Mouse (Mus musculus): ENCODE measurements around the gene Kcnj8.

Gene Kcnj8

DNA sequence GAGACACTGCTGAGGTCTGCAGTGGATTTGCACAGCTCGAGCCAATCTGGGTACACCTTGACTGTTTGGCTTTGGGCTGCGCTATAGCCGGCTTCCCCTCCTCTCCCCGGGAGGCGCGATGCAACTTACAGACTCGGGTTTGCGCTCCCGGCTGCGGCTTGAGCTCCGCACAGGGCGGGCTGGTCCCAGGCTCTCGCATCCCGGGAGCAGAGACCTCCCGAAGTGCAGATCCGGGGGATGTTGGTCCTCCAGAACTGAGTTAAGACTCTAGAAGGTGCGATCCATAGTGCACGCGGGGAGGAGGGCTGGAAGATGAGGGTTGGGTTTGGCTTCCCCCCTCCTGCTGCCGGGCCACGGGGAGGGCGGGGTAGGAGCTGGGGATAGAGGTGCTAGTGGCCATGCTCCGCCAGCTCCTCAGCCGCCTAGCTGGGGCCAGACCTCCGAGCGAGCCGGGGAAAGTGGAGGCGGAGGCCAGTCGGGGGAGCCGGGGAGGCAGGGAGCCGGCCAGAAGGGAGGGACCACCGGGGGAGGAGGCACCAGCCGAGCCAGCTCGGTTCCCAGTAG lies at the start of gene Kcnj8:
TSS of gene Kcnj8 (minus strand) at position 560 of the 564 bp plus-strand sequence.
- DNase-seq = peak; percentile 77

DNA sequence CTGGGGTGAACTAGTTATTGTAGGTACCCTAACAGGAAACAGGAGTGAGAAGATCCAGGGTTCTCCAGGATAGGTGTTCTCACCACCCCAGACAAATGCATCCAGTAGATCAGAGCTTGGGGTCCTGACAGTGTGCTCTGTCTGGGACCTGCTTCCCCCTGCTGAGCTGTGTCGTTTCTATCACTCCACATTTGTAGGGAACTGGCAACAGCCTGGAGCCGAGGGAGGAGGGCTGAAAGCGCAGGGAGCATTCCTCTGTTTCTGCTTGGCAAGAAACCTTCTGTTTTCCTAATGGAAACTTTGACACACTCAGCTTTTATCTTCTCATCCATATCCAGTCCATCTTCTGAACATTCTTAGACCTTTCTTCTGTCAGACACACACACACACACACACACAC lies 45.2 kb upstream of the Kcnj8 start:
- no peak for DNase-seq

DNA sequence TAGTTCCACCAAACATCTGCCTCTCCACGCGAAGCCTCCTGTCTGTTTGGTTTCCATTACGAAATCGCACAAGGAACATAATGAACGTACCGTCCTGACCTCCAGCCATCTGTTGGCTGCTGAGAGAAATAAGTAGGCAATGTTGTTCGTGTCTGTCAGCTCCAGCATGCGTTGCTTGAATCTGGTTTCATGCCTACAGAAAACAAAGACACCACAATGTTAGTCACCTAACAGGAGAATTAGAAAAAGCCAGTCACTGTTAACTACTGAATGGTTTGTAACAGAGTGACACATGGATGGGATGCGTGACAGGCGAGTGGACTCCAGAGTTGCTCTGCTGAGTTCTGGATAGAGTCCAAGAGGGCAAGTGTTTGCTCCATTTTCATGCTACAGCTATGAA lies 42.9 kb upstream of the Kcnj8 start:
- DNase-seq = no peak

DNA sequence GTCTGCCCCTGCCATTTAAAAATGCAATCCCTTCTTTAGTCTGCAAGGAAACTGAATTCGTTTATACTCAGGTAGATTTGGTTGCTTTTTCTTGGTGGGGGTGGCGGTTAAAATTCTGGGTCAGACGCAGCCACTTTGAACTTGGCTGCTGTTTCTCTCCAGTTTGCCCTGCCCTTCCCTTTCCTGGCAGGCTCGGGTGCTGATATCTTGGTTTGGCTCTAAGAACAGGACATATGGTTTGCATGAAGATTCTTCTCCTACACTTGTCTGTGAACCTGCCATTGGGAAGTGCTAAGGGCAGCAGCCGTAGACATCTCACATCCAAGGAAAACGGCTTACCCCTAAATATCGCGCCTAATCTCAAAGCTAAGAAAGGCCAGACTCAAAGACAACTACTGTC lies 41.0 kb upstream of the Kcnj8 start:
- no peak for DNase-seq

DNA sequence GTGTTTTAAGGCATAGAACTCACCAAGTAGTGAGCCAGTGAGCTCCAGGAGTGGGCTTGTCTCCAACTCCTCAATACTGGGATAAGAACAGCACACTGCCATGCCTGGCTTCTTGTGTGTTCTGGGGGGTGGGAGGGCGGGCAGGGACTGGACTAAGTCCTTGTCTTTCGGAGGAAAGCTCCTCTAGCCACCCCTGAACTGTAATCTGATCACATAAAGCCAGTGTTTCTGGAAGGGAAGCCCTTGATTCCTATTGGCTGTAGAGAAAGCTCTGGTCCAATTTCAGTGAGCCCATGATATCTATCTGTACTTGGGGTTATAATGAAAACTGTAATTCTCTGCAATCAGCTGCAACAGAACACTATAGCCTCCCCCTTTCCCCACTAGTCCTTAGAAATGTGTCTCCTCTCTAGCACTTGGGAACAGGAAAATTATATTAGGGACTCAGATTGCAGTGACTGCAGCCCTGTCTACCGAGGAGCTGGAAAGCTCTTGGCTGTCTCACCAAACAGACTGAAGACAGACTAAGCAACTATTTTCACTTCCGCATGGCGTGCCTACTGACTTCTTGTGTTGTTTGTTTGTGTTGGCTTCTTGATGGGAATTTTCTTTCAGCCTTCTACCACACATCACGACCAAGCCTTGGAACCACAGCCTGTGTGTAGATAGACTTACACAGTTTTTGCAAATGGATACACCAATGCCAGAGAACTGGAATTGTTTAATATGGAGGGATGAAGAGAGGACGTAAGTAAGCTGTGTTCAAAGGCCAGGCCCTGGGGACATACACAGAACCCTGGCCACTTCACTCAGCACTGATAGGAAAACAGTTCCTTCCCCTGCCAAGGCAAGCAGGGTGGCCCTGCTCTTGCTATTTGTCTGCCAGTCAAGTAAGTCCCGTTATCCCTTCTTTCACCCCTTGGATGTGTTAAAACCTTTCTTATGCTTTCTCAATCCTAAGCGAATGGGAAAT lies 38.3 kb upstream of the Kcnj8 start:
- peak; percentile 19 for DNase-seq

DNA sequence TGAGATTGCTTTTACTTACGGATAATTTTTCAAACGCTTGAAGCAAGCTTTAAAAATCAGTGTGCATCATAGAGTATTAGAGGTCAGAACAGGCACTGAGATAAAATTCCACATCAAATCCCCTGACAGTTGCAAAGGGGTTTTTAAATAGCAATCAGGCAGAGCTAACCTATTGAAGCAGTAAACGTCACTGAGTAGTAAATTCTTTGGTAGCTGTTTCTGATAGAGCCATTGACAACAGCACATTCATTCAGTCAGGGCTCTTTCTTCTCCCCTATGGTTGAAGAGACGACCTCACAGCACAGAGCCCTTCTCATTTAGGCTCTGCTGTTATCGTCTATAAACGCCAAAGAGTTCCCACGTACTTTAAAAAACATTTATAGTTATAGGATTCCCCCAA lies 35.7 kb upstream of the Kcnj8 start:
- no peak for DNase-seq

DNA sequence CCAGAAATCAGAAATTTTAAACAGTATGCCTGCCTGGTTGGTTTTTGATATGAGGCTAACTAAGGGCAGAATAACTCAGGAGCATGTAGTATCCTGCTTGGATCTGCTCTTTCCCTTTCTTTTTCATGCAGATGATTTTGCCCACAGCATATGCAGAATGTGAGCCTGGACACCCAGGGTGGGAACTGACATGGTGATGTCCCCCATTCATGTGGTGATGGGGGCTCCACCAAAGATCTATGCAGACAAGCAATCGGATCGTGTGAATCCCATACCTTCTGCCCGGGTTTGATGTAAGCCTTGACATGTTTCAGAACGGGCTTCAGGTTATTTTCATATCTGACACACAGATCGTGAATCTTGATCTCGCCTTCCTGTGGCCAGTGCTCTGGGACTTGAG lies 31.4 kb upstream of the Kcnj8 start:
- DNase-seq = no peak

DNA sequence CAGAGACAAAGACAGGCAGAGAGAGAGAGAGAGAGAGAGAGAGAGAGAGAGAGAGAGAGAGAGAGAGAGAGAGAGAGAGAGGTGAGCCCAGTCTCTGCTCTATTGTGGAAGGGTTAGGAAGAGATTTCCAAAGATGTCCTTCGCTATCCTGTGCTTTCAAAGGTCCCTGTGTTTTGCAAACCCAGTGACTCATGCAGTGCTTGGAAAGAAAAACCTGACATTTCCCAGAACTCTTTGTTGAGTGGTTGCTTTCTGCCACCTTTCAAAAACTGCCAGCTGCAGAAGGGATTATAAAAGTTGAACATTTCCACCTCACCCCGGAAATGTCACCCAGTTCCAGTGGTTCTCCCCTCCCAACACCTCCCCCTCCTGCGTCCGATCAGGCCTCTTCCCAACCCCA lies 7.4 kb upstream of the Kcnj8 start:
- DNase-seq = no peak

DNA sequence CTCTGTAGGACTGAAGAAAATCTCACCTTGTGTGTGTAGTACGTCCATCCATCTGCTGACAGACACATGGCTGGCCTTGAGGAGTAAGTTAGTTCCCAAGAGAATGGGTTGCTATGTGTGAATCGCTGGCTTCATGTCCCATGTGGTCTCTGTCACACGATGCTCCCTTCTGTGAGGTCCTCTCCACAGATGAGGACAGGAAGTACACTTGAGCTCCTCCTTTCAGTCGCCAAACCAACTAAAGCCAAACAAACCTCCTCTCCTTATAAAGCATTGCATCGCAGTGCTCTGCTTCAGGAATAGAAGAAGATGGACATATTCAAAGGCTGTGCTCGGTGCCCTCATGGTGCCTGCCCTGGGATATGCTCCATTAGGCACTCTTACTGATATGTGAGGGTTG lies 6.4 kb upstream of the Kcnj8 start:
- no peak for DNase-seq

DNA sequence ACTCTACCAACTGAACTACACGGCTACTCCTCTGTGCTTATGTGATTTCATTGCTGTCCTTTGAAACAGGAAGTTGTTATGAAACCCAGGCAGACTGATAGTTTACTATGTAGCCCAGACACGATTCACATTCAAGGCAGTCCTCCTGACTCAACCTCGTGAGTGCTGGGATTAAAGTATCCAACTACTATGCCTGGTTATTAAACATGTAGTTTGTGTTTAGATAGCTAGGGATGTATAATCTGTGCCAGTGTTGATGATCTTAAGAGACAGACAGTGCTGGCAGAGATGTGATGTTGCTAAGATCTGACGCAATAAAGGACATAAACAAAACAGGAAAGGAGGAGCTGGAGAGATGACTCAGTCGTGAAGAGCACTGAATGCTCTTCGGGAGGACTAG lies 1.5 kb upstream of the Kcnj8 start:
- DNase-seq = no peak

DNA sequence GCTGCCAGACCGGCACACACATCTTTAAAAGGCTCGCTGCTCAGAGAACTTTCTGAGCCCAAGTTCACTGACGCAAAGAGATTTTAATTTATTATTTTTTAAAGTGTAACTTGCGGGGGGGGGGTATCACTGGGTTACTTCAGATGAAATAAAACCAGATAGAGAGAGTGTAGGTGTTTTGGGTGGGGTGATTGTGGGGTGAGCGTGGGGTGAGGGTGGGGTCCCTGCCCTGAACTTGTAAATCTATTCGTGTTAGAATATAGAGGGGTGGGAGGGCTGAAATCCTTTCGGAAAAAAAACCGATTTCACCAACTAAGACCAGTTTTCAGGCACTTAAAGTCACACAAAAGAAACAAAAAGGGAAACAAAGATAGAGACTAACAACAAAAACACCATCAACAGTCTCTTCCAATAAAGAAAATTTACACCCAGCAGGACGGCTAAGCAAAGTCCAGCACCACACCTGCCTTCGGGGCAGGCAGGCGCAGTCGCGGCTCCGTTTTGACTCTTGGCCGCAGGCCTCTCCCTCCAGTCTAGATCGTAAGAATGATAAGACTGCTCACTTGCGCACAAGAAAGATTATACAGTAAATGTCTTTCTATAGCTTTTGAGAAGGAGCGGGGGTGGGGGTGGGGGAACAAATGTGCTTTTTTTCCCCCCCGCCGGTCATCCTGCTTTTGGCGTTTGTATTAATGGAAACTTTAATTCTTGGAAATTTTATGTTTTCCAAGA lies 381 bp upstream of the Kcnj8 start:
- DNase-seq = peak; percentile 49

DNA sequence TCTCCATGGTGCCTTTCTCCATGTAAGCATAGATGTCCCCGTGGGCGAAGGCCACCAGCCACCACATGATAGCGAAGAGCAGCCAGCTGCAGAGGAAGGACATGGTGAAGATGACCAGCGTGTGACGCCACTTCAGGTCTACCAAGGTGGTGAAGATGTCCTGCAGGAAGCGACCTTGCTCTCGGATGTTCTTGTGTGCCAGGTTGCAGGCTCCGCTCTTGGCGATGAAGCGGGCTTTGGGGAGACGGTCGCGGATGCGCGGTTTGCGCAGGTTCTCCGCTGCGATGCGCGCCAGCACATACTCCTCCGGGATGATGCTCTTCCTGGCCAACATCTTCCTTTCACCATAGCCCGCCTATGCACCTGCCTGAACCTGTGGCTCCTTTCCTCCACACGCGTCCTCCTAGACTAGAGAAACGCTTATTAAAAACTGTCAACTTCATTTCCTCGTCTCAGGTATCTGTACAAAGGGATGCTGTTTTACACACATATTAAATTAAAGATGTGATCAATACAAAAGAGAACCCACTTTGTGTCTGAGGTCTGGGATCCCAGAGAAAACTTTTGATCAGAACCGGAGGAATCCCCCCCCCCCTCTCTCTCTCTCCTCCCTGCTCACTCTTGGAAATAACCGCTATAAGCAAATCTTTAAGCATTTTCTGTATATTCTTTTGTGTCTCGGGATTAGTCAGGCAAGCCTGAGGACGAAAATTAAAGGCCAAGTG lies 1.2 kb downstream of the Kcnj8 start:
- peak; percentile 42 for DNase-seq

DNA sequence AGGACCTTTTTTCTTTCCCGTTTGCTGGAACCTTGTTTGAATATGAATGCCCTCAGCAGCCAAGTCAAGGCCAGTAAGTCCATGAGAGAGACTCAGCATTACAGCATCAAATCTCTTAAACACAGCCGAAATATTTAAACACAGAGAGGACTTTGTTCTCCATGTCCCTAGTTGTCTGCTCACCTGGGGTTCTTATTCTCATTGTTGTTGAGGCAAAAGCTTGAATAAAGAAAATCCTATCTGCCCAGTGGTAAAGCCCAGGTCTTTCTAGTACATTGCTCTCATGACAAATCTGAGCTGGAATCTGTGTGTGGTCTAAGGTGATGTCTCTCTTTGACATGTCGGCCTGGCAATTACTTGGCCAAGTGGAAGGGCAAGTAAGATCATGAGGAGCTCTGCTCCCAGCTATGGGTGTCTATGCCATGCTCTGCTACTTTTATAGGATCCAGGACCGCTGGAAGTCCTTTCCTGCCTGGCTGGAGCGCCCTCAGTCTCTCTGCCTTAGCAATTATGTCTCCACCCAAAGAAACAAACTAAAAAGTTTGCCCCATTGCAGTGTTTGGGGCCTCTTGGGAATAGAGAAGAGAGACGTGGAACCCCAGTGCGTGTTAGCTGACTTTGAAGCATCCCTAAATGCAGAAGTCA lies 2.6 kb downstream of the Kcnj8 start:
- no peak for DNase-seq

DNA sequence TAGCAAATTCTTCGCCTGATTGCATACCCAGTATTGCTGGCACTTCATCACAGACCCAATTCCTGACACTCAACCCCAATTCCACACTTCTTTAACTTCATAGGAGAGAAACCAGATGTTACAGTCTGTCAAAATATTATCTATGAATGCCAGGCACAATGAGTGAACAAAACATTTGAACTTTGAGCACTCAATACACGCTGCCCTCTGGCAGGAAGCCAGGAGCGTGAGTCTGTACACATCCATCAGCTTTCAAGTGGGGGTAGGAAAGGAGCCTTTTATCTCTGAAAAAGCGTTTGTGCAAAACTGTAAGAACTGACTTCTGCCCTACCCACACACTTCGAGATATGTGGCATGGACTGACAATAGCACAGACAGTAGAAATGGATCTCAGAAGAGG lies 4.0 kb downstream of the Kcnj8 start:
- peak; percentile 37 for DNase-seq

DNA sequence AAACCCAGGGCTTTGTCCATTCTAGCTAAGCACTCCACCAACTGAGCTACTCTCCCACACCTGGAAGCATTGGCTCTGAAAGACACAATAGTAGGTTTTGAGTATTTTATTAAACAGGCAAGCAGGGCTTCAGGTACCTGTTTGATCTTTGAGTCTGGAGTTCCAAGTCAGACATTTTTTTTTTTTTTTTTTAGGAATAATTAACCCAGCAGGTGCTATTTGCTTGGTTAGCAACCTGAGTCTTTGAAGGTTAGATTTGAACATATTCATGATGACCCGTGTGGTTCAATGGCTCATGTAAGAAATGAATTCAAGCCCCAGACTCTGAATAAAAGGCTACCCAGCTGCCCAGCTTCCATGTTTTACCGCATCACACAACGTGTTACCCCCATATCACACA lies 6.7 kb downstream of the Kcnj8 start:
- no peak for DNase-seq

DNA sequence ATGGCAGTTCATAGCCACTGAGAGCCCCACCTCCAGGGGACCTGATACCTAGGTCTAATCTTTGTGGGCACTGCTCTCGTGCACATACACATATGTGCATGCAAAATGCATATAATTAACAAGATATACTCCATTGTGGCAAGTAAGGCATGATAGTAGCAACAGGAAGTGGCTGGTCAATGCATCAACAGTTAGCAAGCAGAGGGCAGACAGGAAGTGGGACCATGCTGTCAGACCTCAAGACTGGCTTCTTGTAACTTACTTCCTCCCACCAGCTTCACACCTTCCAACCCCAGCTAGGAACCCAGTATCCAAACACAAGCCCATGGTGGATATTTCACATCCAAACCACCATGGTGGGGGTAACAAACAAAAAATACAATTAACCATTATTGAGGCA lies 10.3 kb downstream of the Kcnj8 start:
- DNase-seq = no peak

DNA sequence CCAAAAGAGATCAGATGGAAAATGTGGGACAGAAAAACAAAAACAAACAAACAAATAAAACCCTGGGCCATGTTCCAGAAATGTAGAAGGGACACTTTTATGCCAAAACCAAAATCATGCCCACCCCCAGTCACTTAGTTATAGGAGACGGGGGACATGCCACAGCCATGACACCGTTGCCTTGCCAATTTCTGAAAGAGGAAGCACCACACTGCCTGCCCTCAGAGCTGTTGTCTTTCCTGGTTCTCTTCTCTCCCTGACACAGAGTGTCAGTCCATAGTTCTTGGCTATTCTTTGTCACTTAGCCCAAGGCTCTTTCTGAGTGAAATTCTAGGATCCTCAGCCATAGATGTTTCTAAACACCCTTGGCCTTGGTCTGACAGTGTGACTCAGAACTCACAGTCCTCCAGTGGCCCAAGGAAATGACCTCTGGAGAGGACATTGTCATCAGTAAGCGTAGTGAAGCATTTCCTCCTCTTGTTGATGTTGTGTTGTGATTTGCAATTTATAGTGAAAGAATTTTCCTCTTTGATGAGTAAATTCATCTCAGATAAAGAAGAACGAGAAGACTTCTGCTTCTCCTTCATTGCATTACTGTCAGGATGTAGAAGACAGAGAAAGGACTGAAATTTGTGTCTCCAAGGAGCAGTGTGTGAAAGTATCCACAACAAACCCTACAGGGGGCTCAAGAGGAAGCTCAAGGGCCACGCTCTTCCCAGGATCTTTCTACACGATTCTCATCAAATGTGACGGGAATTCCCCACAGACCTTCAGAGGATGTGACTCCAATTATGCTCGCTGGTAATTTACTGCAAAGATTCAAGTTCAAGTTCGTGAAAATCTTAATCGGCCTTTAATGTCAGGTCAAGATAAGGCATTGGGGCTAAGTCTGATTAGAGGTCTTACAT lies 12.4 kb downstream of the Kcnj8 start:
- no peak for DNase-seq

DNA sequence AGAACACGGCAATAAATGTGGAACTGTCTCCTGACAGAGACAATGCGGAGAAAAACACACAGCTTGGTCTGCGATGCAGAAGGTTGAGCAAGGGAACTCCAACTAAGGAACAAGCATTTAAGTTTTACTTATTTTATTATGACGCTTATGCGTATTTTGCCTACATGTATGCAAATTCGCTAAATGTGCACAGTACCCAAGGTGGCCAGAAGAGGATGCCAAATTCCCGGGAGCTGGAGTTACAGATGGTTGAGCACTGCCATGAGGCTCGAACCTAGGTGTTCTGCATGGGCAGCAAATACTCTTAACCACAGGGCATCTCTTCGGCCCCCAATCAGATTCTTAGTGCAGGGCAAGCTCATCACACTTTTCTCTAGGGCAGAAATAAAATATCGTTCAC lies 13.3 kb downstream of the Kcnj8 start:
- DNase-seq = no peak

DNA sequence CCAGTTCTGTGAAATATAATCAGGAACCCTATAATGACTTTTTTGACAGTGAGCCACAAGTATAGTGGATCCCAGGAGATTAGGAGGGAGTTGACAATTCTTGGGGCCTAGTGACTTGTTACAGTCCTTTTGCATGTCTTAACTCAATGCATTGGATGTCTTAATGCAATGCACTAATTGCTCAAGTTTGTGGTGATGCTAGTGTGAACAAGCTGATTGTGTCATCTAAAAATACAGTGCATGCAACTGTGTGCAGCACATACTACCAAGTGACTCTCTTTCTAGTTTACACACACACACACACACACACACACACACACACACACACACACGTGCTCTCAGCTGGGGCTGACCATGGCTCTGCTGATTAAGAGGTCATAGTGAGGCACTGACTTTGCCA lies 15.4 kb downstream of the Kcnj8 start:
- DNase-seq = no peak

DNA sequence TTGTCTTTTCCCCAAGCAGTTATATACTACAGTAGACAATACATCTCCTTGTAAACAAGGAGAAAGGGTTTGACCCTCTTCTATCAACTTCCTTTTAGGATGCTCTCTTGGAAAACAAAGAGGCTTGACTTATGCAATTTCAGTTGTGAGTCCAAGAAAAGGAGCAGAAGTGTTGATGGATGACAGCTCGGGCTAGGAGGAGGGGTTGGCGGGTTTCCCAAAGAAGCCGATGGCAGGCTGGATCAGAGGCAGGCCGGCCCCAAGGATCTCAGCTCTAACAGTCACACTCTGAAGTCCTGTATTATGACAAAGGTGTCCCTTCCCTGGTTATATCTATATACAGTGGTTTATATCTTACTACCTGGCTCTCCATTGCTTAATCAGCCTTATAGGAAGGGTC lies 19.9 kb downstream of the Kcnj8 start:
- DNase-seq = no peak

DNA sequence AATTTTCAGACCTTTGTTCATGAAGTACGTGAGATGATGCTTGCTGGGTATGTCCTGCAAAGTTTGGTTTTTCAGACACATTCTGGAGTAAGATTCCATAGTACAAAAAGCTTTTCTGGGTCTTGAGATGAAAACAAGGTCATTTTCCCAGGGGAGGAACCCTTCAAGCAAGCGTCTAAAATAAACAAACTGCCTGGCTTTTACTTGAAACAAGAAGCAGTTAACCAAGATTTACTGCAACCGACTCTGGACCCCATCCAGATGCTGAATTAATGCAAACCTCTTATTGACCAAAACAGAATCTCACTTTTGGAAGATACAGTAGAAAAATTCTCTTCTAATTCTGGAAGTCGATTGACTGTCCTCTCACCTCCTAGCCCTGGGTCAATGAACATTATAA lies 20.5 kb downstream of the Kcnj8 start:
- no peak for DNase-seq

DNA sequence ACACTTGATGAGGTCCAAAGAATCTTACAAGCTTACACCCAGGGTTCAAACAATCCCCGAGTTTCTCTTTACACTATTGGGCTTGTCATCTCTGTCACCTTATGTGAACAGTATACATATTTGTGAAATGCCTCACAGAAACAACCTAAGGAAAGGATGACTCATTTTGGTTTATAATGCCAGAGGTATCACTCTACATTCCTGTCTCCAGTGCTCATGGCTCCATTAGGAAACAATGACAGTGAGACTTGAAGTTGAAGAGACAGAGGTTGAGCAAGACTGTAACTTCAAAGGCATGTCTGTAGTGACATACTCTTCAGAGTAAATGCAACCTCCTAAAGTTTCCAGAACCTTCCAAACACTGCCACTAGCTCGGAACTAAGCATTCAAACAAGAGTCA lies 23.0 kb downstream of the Kcnj8 start:
- DNase-seq = no peak

All from embryo, embryonic 11 days (tissue).